Mouse (Mus musculus) inflammation-experienced regulatory T-cells, adult 6 months (primary cell): ENCODE data around the gene Mapk13. TPM values are rescaled to one million over a fixed set of nuclear protein-coding genes. Genes with fewer than 3 reads are reported as not detected.

Source experiments
- ATAC-seq: one replicate; pipeline ENCODE4 v1.8.0; 2017
- polyA plus RNA-seq, 3 experiments: library from polyadenylated mRNA; unstranded; fragments of 100-300 nt; shearing (Covaris generic); gene quantifications; one replicate each; pipeline ENCODE4 v1.2.1; 2017

Gene Mapk13
- polyA plus RNA-seq, 3 experiments from 2014 or later = not detected

- no peak for ATAC-seq
These were observed 7.7 kb downstream of the Mapk13 start for GRCm38 (mm10) chr17:28776817-28777216.

- ATAC-seq = no peak
These were observed 8.3 kb downstream of the Mapk13 start for GRCm38 (mm10) chr17:28777231-28778005.

GRCm38 (mm10) chr17:28779735-28780134, 10.6 kb downstream of the Mapk13 start:
- no peak for ATAC-seq

GRCm38 (mm10) chr17:28780836-28781235, 11.7 kb downstream of the Mapk13 start:
- no peak for ATAC-seq

GRCm38 (mm10) chr17:28781290-28782045, 12.4 kb downstream of the Mapk13 start:
- no peak for ATAC-seq

- ATAC-seq = no peak
These were observed 15.9 kb downstream of the Mapk13 start for GRCm38 (mm10) chr17:28785036-28785435.

- ATAC-seq = no peak
These were observed 18.4 kb downstream of the Mapk13 start for GRCm38 (mm10) chr17:28787507-28787906.

GRCm38 (mm10) chr17:28797031-28797430, 27.9 kb downstream of the Mapk13 start:
- no peak for ATAC-seq

- no peak for ATAC-seq
These were observed 30.4 kb downstream of the Mapk13 start for GRCm38 (mm10) chr17:28799291-28800160.

GRCm38 (mm10) chr17:28800281-28800670, 31.2 kb downstream of the Mapk13 start:
- no peak for ATAC-seq

GRCm38 (mm10) chr17:28800671-28801412, 31.7 kb downstream of the Mapk13 start, which contains the start of gene Brpf3:
Gene Brpf3, plus strand, starts transcription at chr17:28801090.
- peak; percentile 39 for ATAC-seq

GRCm38 (mm10) chr17:28801474-28802005, 32.4 kb downstream of the Mapk13 start:
- ATAC-seq = peak; percentile 93

- no peak for ATAC-seq
These were observed 32.9 kb downstream of the Mapk13 start for GRCm38 (mm10) chr17:28802006-28802481.

GRCm38 (mm10) chr17:28803316-28803715, 34.2 kb downstream of the Mapk13 start:
- no peak for ATAC-seq

- no peak for ATAC-seq
These were observed 35.9 kb downstream of the Mapk13 start for GRCm38 (mm10) chr17:28804973-28805372.

GRCm38 (mm10) chr17:28806770-28807169, 37.7 kb downstream of the Mapk13 start:
- ATAC-seq = no peak

GRCm38 (mm10) chr17:28808714-28809113, 39.6 kb downstream of the Mapk13 start:
- ATAC-seq = no peak

GRCm38 (mm10) chr17:28809175-28809831, 40.2 kb downstream of the Mapk13 start:
- no peak for ATAC-seq

- no peak for ATAC-seq
These were observed 43.2 kb downstream of the Mapk13 start for GRCm38 (mm10) chr17:28812345-28812744.

GRCm38 (mm10) chr17:28814529-28815097, 45.5 kb downstream of the Mapk13 start:
- no peak for ATAC-seq
